Mouse (Mus musculus): ENCODE measurements at regions not wholly inside any gene's neighbourhood (a gene's known extent, or its start where the extent isn't known, plus 50 kb on each side); places are given as distances from the start of the nearest gene placed in this dataset.
"Not testable (repeated sequence)": the region's sequence is repeated elsewhere in the genome, so short reads cannot be mapped to it uniquely, and the experiment has no call there.

DNA sequence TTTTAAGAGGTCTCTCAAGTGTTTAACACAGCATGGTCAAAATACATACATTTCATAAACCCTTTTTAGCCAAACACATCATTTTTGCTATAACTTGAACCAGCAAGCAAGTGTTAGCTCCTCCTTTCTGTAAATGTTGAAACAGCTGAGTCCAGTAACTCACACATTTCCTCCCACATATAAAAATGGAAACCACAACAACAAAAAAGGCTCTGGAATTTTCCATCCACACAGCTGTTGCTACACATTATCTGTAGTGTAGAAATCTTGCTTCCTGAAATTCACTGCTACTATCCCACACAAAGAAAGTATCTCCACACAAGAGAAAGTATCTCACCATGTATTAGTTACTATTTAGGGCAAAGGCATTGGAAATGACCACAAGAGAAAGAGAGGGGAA lies 96.7 kb upstream of the Tbl1x start:
- Histone ChIP-seq H3K4me3 (no peak overlapping the region), H3K27ac (no peak overlapping the region), H3K36me3 (no peaks in the 10 kb centered on the region), H3K9me3 (no peaks in the 10 kb centered on the region), H3K4me1 (no peaks in the 10 kb centered on the region), H3K27me3 (ENCODE audit: insufficient read depth, poor library complexity, severe bottlenecking) (no peaks in the 10 kb centered on the region)
- DNase-seq (ENCODE audit: low spot score): no peak

- DNase-seq (ENCODE audit: low spot score): no peak
- no peak overlapping the region for H3K27ac ChIP-seq
- H3K27me3 ChIP-seq (ENCODE audit: insufficient read depth, poor library complexity, severe bottlenecking): no peaks in the 10 kb centered on the region
- H3K9me3 ChIP-seq: no peaks in the 10 kb centered on the region
- no peaks in the 10 kb centered on the region for H3K36me3 ChIP-seq
- no peaks in the 10 kb centered on the region for H3K4me1 ChIP-seq
- no peak overlapping the region for H3K4me3 ChIP-seq
Observed at GRCm38 (mm10) chrX:77417766-77418165, 93.0 kb upstream of the Tbl1x start.

DNA sequence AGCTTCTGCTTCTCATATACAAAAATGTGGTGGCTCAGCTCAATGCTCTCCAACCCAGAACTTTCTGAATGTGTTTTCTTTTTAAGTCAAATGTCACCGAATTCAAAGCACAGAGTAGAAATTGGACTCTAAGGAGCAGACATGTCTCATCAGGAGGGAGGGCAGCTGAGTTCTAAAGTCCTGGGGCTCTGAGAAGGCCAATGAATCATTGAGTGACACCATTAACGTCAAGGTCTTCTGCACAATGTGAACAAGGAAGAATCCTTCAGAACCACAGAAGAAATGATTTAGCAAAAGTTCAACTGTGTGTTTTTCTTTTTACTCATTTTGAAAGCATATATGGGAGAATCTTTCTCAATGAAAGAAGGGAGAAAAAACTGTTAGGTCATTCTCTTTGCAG lies 88.6 kb upstream of the Tbl1x start:
- WGBS: 60% methylated on average over 2 of the region's 2 CpGs
- Histone ChIP-seq H3K27ac (no peak overlapping the region), H3K4me3 (no peak overlapping the region), H3K27me3 (ENCODE audit: insufficient read depth, poor library complexity, severe bottlenecking) (no peaks in the 10 kb centered on the region), H3K36me3 (no peaks in the 10 kb centered on the region), H3K9me3 (no peaks in the 10 kb centered on the region), H3K4me1 (no peaks in the 10 kb centered on the region)
- DNase-seq (ENCODE audit: low spot score): no peak

DNA sequence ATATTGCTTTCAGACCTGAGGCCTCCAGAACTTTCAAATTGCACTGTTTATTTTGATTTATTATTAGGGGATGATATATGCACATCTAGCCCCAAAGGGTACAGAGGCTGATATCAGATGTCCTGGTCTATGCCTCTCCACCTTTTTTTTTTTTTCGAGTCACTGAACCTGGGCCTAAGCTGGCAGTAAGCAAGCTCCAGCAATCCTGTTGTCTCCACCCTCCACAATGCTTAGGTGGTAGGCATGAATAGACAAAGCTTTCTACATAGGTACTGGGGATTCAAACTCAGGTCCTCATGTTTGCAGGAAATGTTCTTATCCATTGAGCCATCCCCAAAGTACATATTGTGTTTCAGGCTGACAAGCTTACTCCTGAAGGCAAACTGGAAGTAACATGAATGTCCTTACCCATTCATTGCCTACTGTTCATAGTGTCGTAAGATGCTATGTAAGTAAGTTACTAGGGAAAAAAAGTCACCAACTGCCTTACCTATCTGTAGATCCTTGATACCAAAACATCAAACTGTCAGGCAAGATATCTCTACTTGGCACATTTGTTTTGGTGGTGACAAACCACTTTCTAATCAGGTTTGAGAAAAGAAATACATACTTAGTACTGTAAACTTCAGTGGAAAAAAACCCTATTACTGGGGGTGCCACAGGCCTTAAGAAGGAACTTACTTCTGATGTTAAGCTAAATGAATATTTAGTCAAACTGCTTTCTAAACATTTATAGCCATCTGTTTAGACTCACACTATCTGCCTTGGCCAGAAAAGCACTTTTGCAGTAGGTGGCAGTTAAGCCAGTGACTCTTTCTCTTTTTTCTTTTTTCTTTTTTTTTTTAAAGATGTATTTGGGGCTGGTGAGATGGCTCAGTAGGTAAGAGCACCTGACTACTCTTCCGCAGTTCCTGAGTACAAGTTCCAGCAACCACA lies 85.8 kb upstream of the Tbl1x start:
- Histone ChIP-seq H3K9me3 (no peaks in the 10 kb centered on the region), H3K27me3 (ENCODE audit: insufficient read depth, poor library complexity, severe bottlenecking) (no peaks in the 10 kb centered on the region), H3K27ac (no peak overlapping the region), H3K4me3 (no peak overlapping the region), H3K4me1 (no peaks in the 10 kb centered on the region), H3K36me3 (no peaks in the 10 kb centered on the region)
- WGBS: 75% methylated on average over 3 of the region's 3 CpGs
- DNase-seq (ENCODE audit: low spot score): no peak

GRCm38 (mm10) chrX:77425728-77426102 lies 85.1 kb upstream of the Tbl1x start:
- H3K36me3 ChIP-seq; H3K27me3 ChIP-seq (ENCODE audit: insufficient read depth, poor library complexity, severe bottlenecking); H3K27ac ChIP-seq; H3K4me1 ChIP-seq; DNase-seq (ENCODE audit: low spot score); H3K4me3 ChIP-seq; H3K9me3 ChIP-seq: not testable (repeated sequence)
- WGBS: 64% methylated on average over 3 of the region's 3 CpGs

DNA sequence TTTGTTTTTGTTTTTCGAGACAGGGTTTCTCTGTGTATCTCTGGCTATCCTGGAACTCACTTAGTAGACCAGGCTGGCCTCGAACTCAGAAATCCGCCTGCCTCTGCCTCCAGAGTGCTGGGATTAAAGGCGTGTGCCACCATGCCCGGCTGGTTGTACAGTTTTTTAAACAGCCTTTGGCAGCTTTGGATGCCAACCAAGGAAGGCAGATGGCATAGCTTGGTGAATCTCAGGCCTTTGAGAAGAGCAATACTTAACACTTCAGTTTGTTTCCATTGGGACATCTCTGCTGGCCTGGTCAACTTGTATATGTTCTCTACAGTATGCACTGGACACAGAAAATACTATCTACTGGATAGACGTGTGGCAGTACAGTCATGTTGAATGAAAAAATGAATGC lies 84.0 kb upstream of the Tbl1x start:
- not testable (repeated sequence) for H3K4me1 ChIP-seq; H3K27ac ChIP-seq; H3K36me3 ChIP-seq; DNase-seq (ENCODE audit: low spot score); H3K4me3 ChIP-seq; H3K27me3 ChIP-seq (ENCODE audit: insufficient read depth, poor library complexity, severe bottlenecking); H3K9me3 ChIP-seq
- 82% methylated on average over 6 of the region's 6 CpGs for WGBS

DNA sequence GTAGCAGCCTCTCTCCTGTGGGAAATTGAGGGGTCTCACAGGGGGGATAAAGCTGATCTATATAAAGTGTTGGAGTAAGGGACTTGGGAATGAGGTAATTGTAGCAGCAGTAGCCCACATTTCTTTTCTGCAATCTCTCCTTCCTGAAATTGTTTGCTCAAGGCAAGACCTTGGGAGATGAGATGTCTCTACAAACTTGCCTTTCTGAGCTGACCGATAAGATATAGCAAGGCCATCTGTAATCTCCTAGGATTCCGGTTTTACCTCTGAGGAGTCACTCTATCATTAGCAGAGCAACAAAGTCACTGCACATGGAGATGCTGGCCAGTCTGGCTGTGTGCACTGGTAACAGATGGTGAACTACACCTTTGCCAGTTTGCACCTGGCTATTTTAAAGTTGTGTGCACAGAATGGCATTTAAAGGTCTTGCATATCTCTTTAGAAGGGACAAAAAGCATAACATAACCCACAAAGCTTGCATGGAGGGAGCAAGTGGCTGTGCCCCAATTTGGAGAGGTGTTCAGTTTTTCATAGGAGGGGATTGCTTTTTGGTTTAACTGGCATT lies 78.7 kb upstream of the Tbl1x start:
- no peak overlapping the region for H3K27ac ChIP-seq
- no peaks in the 10 kb centered on the region for H3K4me1 ChIP-seq
- DNase-seq (ENCODE audit: low spot score): no peak
- 44% methylated on average over 2 of the region's 2 CpGs for WGBS
- no peaks in the 10 kb centered on the region for H3K27me3 ChIP-seq (ENCODE audit: insufficient read depth, poor library complexity, severe bottlenecking)
- no peaks in the 10 kb centered on the region for H3K9me3 ChIP-seq
- H3K4me3 ChIP-seq: no peak overlapping the region
- H3K36me3 ChIP-seq: no peaks in the 10 kb centered on the region

GRCm38 (mm10) chrX:77432846-77433810 lies 77.7 kb upstream of the Tbl1x start:
- no peaks in the 10 kb centered on the region for H3K4me1 ChIP-seq
- H3K27me3 ChIP-seq (ENCODE audit: insufficient read depth, poor library complexity, severe bottlenecking): no peaks in the 10 kb centered on the region
- no peaks in the 10 kb centered on the region for H3K9me3 ChIP-seq
- H3K27ac ChIP-seq: peak overlapping the region; percentile 64
- H3K36me3 ChIP-seq: no peaks in the 10 kb centered on the region
- peak; percentile 97 for DNase-seq (ENCODE audit: low spot score)
- 10% methylated on average over 26 of the region's 29 CpGs for WGBS
- H3K4me3 ChIP-seq: peak overlapping the region; percentile 39

GRCm38 (mm10) chrX:77433811-77434192 lies 77.0 kb upstream of the Tbl1x start:
- DNase-seq (ENCODE audit: low spot score): no peak
- Histone ChIP-seq H3K36me3 (no peaks in the 10 kb centered on the region), H3K27me3 (ENCODE audit: insufficient read depth, poor library complexity, severe bottlenecking) (no peaks in the 10 kb centered on the region), H3K27ac (peak overlapping the region; percentile 64), H3K4me3 (peak overlapping the region; percentile 39; the same call in 1 of the 2 replicates), H3K9me3 (no peaks in the 10 kb centered on the region), H3K4me1 (no peaks in the 10 kb centered on the region)
- 20% methylated on average over 3 of the region's 3 CpGs for WGBS

DNA sequence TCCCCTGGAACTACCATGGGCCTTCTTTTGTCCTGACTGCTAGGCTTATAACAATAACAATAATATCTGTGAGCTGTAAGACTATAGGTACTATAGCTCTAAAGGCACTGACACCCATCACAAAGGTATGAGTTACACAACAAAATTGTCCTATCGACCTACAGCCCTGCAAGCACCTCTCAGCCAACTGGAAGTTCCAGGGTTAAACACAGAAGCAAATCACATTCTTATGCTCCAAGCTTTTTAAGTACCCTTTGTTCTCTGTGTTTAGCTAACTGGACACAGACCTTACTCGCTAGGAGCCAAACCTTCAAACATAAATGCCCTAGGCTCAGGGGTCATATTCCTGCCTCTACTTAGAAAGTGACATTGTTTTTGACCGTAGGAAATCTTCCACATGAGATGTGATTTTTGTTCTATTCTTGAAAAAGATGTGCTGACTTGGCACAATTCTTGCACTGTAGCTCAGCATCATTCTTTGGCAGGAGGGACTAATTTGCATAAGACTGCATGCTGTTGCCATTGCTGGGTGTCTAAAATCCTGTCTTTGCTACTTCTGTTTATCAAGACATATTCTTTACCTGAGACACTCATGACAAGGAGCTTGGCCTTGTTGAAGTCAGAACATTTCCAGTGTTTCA lies 66.8 kb upstream of the Tbl1x start:
- WGBS: 55% methylated on average over 3 of the region's 3 CpGs
- Histone ChIP-seq H3K4me3 (no peak overlapping the region), H3K4me1 (no peaks in the 10 kb centered on the region), H3K27me3 (ENCODE audit: insufficient read depth, poor library complexity, severe bottlenecking) (no peaks in the 10 kb centered on the region), H3K36me3 (no peaks in the 10 kb centered on the region), H3K27ac (no peak overlapping the region), H3K9me3 (no peaks in the 10 kb centered on the region)
- DNase-seq (ENCODE audit: low spot score): no peak

DNA sequence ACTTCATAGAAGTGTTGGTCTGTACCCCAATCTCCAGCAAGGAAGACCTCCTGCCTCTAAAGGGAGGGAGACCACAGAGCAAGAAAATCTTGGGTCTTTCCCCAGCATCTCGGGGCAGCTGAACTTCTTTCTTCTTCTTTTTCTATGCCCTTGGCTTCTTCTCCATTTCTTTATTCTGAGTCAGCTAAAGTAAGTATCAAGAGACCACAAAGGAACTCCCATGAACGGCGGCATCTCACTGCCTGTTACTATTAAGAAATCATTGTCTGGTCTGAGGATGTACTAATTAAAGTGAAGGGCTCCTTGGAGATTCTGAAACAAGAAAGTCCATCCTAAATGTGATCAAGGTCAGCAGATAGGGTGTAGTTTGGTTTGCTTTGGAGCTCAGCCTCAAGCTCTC lies 64.1 kb upstream of the Tbl1x start:
- WGBS: 89% methylated on average over 3 of the region's 3 CpGs
- Histone ChIP-seq H3K27me3 (ENCODE audit: insufficient read depth, poor library complexity, severe bottlenecking) (no peaks in the 10 kb centered on the region), H3K4me1 (no peaks in the 10 kb centered on the region), H3K9me3 (no peaks in the 10 kb centered on the region), H3K36me3 (no peaks in the 10 kb centered on the region), H3K4me3 (no peak overlapping the region), H3K27ac (no peak overlapping the region)
- DNase-seq (ENCODE audit: low spot score): no peak

DNA sequence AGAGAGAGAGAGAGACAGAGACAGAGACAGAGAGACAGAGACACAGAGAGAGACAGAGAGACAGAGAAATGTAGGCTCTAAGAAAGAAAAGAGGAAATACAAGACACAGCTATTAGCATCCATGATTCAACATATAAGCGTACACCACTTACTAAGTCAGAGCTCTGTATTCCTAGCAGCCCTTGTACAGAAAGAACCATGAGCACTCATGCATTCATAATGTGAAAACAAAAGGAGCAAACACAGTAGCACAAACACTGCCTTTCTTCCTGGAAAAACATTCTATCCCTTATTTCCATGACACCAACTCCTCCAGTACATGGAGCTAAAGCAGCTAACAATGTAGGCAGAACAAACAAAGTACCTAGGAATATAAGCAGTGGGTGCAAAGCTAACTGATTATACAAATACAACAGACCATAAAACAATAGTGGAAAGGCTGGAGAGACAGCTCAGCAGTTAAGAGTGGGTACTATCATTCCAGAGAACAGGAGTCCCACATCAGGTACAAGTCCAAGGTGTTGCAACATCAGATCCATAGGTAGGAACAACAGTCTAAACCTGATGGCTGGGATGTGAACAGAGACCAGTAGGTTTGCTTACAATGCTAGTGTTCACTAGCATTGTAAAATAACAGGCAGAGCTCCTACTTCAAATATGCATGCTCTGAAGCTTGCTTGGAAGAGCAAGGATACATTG lies 58.7 kb upstream of the Tbl1x start:
- Histone ChIP-seq H3K27ac (no peak overlapping the region), H3K4me3 (no peak overlapping the region), H3K9me3 (no peaks in the 10 kb centered on the region), H3K4me1 (no peaks in the 10 kb centered on the region), H3K27me3 (ENCODE audit: insufficient read depth, poor library complexity, severe bottlenecking) (no peaks in the 10 kb centered on the region), H3K36me3 (no peaks in the 10 kb centered on the region)
- no peak for DNase-seq (ENCODE audit: low spot score)
- 93% methylated on average over 1 of the region's 1 CpGs for WGBS
